Mouse (Mus musculus): ENCODE measurements at regions not wholly inside any gene's neighbourhood (a gene's known extent, or its start where the extent isn't known, plus 50 kb on each side); places are given as distances from the start of the nearest gene placed in this dataset.
A peak's percentile ranks its signal among the peaks of the same experiment; 100 is the strongest.

DNA sequence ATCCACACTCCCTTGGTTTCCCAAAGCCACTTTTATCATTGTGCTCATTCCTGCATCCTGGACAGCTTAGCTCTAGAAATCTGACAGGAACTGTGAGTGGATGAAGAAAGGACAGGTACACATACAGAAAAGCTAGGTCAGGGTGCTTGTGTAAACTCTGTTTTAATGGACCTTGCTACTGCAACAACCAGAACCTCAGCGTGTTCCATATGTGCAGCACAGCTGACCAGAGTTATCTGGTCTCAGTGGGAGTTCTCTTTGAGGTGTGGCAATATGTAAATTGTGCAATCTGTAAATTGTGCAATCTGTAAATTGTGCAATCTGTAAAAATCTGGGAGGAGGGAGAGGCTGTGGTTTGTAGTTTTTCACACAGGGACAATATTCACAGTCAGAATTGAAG is 282.4 kb upstream of the Ptprd start:
- no peak for DNase-seq (ENCODE audit: extremely low read depth, insufficient read length, low spot score)

DNA sequence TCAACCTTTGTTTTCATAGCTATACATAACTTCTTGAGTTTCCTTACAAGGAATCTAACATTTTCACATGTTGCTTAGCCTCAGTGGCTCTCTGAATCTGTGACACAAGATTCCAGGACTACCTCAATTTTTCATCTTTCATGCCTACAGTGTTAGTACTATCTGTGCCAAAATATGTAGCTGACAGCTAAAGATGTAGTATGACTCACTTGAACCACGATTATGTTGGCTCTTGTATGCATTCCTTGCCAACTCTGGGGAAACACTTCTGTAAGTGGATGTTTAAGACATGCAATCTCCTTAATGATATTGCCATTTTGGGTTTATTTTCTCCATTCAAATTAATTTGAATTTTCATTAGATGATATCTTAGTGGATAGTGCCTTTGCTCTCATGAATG is 254.8 kb upstream of the Ptprd start:
- DNase-seq (ENCODE audit: extremely low read depth, insufficient read length, low spot score): peak; percentile 3

DNA sequence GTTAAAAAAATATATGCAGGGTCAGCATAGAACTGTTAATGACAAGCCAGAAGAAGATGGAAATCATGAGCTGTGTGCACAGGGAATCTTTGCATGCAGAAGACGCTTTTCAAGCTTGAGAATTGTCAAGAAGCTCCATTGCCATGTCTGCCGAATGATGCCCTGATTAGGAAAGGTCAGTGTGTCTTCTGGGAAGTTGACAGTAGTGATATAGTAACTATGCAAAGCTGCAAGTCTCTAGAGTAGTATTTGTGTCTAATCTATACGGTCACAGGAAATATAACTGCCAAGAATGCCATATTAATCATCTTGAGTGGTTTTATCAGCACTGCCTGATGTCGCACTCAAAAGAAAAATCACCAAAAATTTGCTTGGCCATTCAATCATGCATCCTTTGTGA is 244.5 kb upstream of the Ptprd start:
- DNase-seq (ENCODE audit: extremely low read depth, insufficient read length, low spot score): no peak

DNA sequence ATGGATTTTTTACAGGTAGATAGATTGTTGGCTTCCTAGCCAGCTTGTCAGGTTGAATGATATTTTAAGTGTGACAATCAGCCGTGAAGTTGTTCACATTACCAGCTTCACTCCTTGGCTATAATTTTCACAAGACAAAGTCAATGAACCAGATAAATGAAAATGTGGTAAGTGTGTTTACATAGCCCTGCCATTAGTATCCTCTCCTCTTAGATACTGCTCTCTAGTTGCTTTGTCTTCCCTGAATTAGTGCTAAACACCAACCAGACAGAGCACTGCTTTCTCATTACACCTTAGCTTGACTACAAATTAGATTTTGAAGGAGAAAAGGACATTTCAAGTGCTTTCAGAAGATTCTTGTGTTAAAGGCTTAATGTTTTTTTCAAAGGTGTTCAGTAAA is 205.4 kb upstream of the Ptprd start:
- DNase-seq (ENCODE audit: extremely low read depth, insufficient read length, low spot score): no peak

DNA sequence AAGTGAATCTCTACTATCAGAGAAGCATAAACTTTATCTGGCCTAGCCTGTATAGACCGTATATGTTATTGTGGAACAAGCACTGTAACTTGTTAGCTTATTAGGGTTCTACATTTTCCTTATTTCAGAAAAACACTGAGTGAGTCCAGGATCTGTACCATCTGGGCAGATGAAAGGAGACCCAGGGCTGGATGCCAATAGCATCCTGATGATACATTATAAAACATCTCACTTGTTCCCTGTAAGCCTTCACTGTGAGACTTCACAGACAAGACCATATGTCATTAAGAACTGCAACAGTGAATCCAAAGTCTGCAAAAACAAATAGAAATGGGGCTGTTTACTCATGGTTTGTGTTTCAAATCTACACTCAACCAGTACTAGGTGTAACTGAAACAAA is 177.6 kb upstream of the Ptprd start:
- DNase-seq (ENCODE audit: extremely low read depth, insufficient read length, low spot score): no peak

DNA sequence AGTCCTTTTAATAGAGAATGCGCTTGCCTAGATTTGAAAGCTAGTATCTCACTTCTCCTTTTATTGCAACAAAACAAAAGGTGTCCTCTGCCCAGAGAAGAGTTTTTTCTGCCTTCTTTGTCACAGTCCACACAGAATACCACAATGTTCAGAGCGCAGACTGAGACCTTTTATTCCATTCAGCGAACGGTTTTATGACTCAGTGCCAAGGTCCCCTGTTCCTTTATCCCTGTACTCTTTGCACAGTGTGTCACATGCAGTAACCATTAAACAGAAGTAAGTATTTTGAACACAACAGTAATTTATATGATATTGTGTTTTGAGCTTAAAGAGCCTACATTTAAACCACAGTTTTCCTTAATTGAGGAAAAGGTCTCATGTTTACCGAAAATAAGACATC is 143.4 kb upstream of the Ptprd start:
- no peak for DNase-seq (ENCODE audit: extremely low read depth, insufficient read length, low spot score)

DNA sequence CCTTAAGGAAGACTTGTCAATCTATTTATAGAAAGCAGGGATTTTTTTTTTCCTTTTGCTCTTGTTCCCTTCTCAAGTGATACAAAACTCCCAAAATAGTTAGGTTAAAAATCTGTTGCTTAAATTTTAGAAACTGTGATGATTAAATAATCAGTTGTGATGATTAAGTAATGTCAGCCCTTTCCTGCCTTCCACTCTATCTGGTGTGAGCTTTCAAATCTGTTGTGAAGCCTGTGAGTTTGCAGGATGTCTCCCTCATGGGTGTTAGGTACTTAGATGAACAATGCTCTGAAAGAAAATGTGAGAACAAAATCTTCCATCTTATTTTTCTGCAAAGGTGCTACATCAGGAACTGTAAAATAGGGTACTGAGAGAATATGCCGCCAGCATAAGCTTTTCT is 124.0 kb upstream of the Ptprd start:
- DNase-seq (ENCODE audit: extremely low read depth, insufficient read length, low spot score): no peak

DNA sequence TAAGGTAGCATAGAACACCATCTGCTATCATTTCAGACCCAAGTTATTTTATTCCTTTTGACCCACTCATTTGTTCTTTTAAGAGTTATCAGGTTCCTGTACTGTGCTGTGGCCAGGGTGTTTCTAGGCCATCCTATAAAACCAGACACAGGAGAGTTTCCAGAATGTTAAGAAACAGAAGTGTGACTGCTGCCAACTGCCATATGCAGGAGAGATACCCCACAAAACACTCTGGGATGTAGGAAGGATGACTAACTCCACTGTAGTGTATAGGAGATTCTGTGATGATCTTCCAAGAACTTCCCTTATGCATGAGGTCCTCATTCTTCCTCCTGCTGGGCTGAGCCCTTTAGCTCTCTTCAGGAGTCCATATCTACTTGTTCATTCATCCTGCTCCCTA is 76.7 kb upstream of the Ptprd start:
- no peak for DNase-seq (ENCODE audit: extremely low read depth, insufficient read length, low spot score)
